Mouse (Mus musculus): ENCODE data around the gene Paqr9.
"Not testable (repeated sequence)": the region's sequence is repeated elsewhere in the genome, so short reads cannot be mapped to it uniquely, and the experiment has no call there.

Gene Paqr9

DNA sequence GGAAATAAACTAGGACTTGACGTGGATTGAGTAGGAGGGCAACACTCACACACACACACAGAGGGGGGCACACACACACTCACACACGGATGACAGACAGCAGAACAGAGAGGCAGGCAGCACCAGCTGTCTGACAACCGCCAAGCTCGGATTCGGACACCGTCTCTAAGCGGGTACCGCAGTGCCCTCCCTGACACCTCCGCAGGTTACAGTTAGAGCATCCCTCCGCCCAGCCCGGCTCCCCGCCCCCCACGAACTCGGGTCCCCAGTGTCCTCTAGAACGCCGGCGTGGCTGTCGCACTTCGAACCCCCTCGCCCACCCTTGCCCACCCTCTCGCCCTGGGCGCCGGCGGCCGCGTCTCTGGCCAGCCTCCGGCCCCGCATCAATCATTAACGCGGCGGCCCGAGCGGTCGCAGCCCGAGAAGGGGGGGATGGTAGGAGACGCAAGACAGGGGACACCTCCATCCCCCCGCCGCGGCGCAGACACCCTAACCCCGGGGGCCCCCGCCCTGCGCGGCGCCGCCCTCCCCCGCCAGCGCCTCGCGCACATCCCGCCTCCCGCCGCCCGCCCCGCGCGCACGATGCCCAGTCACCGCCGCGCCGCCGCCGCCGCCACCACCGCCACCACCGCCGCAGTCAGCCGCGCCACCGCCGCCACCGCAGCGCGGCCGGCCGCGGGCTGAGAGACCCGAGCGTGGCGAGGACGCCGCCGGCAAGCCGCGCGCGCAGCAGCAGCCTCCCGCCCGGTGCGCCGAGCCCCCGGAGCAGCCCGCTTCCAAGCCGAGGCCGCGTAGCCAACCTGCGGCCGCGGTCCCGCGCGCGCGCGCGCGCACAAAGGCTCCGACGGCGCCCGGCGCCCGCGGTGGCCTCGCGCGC, at the start of gene Paqr9:
Gene Paqr9, plus strand, starts transcription at position 599 of the 877 bp plus-strand sequence.
- no peak for DNase-seq (ENCODE audit: low read depth, low spot score)

DNA sequence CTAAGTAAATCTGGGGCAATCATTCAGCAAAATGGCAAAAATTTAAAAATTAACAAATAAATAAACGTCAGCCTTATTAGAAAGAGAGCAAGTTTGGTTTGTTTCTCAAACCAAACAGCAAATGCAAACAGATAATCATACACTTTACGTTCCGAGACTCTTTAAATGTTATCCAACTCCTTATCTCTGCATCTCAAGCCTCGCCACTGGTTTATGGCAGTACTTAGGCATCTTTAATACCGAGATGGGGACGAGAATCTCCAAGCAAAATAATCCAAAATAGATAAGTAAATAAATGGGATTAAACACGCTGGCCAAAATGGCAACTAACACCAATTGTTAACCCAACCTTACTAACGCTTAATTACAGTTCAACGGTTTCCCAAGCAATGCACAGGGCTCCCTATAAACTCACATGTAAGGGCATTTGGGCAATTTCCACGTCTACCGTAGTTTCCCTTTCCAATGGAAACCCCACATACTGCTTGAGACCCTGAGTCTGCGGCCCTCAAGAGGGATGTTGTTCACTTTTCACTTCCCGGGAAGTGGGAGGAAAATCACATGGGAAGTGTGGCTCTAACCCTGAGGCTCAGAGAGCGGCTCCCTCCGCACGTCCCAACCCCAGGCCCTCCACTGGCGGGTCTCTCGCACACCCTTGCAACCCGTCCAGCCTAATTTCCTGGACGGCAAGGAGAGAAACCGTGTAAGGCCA, 48.6 kb upstream of the Paqr9 start:
- DNase-seq (ENCODE audit: low read depth, low spot score) = no peak

DNA sequence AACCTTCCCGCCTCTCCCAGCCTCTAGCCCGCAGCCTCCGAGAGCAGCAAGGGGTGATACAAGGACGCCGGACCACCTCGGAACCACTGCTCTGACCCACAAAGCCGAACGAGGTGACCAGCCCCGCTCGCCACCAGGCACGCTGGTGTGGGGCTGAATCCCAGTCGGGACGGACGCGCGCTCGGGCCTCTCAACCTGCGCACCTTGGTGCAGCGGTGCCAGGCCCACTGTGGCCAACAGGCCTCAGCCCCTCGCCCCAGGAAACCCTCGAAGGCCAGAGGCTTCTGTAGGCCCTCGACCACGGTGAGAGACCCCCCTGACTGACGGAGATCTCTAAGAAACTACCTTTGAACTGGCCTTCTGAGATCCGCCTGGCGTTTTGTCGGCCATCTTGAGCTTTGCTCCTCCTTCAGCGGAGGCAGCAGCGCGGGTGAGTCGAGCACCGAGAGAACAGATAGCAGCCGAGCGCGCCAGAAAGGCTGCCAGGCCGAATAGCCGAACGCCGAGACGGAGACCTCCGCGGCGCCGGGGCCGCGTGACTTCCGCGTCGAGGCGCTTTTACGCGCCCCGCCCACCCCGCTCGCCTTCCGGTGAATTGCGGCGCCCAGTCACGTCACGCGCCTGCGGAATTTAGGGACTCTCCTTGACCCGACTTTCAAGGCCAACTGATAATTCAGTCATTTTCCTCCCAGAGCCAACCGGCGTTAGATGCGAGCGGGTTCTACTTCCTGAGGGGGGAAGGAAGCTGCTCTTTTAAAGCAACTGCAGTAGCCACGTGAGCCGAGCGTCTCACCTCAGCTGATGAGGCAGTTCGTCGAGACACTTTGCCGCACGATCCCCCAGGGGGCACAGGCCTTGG, 47.8 kb upstream of the Paqr9 start, which contains the start of gene U2surp:
Gene U2surp, minus strand, starts transcription at position 525 of the 859 bp plus-strand sequence.
- DNase-seq (ENCODE audit: low read depth, low spot score) = peak; percentile 94

DNA sequence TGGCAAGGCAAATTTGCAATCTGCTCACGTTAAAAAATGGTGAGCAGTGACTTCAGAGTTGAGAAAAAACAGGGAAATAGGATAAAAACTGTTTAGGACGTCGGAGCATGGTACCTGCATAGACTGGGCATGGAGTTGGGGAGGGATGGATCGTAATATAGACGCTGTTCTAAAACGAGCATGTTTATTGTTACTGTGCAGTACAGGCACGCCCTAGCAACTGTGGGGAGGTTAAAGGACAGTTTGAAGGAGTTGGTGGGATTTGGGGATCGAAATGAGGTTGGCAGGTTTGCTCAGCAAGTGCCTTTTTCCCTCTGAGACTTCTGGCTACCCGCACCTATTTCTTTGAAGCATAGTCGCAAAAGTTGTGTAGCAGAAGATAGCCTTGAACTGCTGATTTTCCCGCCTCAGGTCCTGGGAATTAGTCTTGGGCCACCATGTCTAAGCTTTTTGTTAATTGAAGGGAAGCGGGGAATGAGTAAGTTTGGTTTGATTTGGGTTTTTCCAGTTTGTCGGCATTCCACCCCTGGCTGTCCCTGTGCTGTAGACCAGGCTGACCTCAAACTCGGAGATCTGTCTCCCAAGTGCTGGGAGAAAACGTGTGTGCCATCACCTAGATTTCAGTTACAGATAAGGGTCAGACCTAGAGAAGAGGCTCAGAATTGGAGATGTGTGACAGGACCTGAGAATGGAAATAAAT, 47.0 kb upstream of the Paqr9 start:
- peak; percentile 13 for DNase-seq (ENCODE audit: low read depth, low spot score)

DNA sequence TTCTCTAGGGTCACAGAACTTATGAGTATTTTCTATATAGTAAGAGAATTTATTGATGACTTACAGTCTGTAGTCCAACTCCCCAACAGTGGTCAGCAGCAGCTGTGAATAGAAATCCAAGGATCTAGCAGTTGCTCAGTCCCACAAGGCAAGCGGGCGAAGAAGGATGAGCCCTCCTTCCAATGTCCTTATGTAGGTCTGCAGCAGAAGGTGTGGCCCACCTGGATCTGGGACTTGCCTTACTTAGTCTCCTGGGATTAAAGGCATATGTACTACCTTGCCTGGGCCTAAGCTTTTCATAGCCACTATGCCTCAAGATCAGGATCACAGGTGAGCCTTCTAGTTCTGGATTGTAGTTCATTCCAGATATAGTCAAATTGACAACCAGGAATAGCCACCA, 45.7 kb upstream of the Paqr9 start:
- no peak for DNase-seq (ENCODE audit: low read depth, low spot score)

DNA sequence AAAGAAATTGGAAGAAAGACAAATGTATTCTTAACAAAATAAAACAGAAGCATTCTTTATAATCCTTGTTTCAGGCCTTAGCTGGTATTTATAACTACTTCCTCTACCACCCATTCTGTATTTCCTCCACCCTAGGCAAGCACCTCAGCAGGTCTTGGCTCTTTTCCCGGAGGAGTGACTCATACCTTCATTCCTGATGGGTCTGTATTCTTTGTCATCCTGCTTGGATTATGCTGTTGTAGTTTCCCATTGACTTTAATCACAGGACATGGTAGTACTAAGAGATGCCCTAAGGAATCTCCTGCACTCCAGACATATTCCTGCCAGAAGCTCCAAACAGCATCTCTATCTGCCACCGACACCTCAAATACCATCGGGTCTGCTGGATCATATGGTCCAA, 45.1 kb upstream of the Paqr9 start:
- DNase-seq (ENCODE audit: low read depth, low spot score) = not testable (repeated sequence)

DNA sequence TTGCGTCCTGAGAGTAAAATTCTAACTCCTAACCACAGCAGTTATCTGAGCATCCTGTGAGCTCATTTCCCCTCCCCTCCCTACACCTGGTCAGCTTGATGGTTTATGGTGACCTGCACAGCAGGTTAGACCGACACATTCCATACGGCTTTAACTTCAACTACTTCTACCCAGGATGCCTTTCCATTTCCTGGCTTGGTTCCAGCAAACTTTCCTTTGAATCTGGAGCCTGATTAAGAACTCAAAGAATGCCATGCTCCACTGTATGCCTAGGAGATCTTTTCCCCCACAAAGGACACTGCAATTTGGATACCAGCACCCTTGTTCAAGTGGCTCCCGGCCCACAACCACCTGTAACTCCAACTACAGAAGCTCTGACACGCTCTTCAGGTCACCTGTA, 38.9 kb upstream of the Paqr9 start:
- no peak for DNase-seq (ENCODE audit: low read depth, low spot score)

DNA sequence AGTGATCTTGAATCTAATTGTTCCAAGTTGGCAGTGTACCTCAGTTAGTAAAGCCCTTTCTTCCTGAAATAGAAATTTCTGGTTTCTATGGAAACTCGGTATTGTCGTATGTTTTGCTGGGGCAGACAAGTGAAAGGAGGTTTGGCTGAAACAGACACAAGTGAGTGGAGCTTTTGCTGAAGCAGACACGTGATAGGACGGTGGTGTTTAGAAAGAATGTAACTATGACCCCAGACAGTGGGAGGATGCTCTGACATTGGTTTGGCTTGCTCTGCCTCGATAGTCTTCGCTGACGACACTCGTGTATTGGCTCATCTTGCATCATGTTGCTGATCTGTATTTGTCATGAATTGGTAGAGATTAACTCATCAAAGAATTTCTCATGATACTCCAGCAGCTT, 38.4 kb upstream of the Paqr9 start:
- DNase-seq (ENCODE audit: low read depth, low spot score) = no peak

DNA sequence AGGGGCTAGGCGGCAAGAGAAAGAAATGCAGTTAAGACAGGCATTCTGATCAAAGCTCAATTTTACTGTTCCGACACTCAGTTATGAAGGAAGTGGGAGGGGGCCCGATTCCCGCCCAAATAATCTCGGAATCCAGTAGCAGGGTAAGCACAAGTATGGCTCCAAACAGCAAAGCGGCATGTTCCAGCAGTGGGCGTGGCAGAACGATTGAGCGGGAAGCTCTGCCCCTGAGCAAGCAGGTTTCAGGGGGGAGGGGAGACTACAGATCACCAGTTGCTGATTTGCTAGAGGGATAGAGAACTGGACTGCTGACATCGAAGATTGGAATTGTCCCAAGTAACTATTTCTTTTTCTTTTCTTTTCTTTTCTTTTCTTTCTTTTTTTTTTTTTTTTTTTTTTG, 37.9 kb upstream of the Paqr9 start:
- no peak for DNase-seq (ENCODE audit: low read depth, low spot score)

DNA sequence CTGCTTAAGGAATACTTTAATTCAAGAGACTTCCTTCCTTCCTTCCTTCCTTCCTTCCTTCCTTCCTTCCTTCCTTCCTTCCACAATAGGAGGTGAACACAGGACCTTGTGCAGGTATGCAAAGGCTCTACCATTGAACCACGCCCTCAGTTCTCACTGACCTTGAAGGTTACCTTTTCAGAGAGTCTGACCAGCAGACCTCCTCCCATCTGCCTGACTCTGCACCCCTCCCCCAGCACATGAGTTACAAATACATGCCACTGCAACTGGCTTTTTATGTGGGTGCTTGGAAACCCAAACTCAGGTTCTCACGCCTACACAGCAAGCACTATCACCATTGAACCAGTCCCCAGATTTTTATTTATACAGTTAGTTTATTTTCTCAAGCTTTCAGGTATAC, 36.9 kb upstream of the Paqr9 start:
- no peak for DNase-seq (ENCODE audit: low read depth, low spot score)

DNA sequence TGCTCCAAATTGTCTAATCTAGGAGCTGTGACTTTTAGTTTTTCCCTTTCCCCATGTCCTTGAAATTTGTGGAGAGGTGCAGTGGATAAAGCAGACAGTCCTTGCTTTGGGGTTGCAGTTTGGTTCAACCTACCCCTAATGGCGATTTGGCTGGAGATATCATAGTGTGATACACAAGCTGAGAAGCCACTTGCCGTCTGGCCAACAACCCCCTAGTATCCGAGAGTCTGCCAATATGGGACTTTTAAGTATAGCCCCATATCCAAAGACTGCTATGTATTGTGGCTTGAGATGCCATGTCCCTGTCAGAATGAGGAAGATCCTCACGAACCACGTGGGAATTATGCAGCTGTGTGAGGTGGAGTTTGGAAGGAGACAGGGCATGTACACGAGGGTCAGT, 34.1 kb upstream of the Paqr9 start:
- DNase-seq (ENCODE audit: low read depth, low spot score) = no peak

DNA sequence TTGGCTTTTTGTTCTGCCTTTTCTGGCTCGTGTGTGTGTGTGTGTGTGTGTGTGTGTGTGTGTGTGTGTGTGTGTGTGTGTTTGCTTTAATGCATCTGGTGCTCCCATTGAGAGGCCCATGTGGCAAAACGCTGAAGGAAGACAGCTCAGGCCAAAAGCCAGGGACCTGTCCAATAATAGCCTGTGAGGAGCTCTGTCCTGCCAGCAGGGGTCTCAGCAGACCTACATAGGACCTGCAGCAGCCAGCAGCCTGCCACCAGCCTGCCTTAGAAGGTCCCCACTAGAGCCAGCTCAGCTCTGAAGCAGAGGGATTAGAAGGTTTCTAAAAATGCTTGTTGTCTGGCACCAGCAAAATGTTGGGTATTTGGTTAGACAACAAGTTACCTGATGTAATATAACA, 33.5 kb upstream of the Paqr9 start:
- DNase-seq (ENCODE audit: low read depth, low spot score) = peak; percentile 3

DNA sequence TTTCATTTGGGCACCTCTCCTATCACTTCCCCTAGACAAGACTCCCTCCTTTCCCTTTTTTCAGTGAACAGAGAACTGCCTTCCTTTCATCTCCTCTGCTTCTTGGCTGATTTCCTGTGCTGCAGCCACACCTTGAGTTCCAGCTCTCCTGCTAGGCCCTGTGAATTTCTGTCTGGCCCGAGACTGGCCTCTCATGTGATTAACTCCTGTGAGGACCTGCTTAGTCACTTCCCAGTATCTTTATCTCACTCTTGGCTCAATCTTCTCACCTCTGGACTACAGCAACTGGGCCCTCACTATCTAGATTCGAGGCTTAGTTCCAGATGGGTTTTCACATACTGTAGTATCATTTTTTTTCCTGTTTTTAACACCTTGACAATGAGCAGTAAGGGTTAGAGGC, 31.8 kb upstream of the Paqr9 start:
- DNase-seq (ENCODE audit: low read depth, low spot score) = no peak

DNA sequence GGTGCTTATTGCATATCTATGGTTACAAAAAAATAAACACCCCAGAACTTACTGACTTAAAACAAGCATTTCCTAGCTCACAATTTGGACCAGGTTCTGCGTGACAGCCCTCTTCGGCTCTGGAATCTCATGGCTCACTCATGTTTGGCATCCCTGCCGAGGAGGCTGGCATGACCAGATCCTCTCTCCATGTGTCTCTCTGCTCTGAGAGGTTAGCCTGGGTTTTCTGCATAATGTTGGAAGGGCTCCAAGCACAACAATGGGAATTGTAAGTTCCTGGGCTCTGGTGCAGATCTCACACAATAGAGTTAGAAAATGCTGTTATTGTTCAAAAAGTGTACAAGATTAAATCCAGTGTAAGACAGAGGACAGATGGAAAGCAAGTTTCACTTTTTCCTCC, 28.3 kb upstream of the Paqr9 start:
- DNase-seq (ENCODE audit: low read depth, low spot score) = no peak

DNA sequence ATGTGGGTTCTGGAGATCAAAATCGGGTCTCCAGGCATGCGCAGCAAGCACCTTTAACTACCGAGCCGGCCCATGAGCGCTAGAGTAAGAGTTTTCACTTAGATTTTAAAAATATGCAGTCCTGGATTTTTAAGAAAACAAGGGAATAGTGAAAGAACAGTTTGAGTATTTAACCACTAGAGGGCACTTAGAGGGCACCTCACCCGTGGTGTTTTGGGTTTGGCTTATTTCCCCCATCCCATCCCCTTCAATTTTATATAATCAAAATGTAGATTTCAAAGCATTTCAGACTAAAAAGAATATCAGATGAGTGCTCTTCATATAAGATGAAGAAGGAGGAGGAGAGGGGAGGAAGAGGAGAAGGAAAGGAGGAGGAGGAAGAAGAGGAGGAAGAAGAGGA, 25.6 kb upstream of the Paqr9 start:
- no peak for DNase-seq (ENCODE audit: low read depth, low spot score)

DNA sequence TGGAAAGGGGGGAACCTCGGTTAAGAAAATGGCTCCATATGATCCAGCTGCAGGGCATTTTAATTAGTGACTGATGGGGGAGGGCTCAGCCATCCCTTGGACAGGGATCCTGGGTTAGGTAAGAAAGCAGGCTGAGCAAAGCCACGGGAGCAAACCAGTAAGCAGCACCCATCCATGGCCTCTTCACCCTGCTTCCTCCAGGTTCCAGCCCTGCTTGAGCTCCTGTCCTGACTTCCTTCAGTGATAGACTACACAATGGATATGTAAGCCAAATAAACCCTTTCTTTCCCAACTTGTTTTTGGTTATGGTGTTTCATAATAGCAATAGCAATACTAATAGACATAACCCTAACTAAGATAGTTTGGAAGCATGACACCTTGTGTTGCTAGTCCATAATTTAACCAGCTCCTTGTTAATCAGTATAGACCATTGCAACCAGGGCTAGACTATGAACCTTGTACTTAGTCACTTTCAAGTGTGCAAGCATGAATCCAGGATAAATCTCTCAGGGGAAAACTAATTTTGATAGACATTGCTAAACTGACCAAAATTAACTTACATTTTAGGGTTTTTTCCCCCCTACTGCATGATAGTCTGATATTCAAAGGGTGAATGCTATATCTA, 20.2 kb upstream of the Paqr9 start:
- no peak for DNase-seq (ENCODE audit: low read depth, low spot score)

DNA sequence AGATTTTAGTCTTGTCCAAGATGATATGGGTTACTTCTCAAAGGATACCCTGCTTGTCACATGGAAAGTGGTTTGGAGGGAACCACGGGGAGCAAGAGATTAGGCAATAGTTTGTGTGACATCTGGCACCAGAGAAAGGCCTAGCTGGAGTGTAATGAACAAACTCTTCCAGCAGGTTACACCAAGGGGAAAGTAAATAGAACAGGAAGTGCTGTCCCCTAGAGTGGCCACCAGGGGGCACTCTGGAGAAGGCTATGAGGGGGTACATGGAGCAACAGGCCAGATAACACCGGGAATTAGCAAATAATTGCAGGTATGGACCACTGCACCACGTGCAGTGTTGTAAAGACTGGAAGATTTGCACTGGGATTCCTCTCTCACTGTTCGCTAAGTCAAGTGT, 19.0 kb upstream of the Paqr9 start:
- peak; percentile 55 for DNase-seq (ENCODE audit: low read depth, low spot score)

DNA sequence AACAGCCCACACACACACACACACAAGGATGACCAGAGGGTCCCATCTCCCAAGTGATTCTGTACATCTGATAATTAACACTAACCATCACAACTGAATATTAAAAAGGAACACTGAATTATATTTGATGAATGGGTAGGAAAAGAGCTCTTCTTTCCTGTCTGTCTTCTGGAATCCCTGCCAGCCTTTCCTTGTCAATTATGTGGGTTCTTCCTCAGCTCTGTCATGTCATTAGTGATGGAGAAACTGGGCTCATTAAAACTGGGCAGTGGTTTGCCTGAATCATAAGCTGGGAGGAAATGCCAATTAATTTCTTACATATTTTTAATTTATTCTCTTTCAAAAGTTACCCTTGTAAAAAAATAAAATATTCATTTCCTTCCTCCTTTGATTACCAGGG, 18.2 kb upstream of the Paqr9 start:
- no peak for DNase-seq (ENCODE audit: low read depth, low spot score)

DNA sequence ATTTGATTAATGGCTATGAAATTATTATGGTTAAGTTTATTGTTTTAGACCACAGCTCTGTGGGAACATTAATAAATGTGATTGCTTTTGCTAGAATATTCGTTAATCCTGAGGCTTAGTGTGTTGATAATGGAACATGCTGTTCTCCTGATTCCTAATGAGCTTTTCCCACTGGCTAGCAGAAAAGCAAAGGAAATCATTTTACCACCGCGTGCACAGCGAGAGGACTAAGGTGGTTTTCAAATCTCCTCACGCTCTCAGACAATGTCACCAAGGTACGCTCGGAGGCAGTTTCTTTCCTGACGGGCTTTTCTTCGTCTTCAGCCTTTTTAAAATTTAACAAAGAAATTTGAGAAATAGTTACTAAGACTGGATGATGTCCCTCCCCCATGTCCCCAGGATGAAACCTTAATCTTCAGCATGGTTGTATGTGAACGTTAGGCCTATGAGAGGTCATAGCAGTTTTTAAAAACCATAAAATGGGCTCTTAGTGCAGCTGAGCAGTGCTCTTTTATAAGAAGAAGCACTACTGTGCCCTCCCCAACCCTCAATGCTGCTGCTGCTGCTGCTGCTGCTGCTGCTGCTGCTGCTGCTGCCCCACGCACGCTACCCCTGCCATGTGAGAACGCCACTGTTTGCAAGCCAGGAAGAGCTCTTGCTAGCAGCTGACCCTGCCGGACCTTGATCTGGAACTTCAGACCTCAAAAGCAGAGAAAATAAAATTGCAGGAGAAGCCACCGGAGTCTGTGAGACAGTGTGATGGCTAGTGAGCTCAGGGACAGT, 17.6 kb upstream of the Paqr9 start:
- no peak for DNase-seq (ENCODE audit: low read depth, low spot score)

DNA sequence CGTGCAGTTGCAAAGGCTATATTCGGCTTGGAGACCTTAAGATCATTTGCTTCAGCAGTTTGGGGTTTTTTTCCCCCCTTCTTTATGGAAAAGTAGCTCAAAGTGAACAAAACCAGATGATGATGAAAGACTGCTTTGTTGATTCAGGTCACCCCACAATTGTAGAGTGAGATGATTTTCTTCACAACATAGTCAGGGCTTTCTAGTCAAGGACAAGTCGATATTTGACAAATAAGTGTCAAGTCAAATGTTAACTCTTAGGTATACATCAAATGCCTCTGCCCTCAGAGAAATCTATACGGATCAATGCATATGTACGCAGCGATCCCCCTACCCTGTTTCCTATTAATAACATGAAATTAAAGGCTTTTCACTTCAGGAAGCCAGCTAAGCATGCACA, 17.0 kb upstream of the Paqr9 start:
- DNase-seq (ENCODE audit: low read depth, low spot score) = no peak

Data from skeletal muscle tissue, adult 2 months (tissue).